Mouse (Mus musculus) embryonic facial prominence, embryonic 15.5 days (tissue): ENCODE measurements at regions not wholly inside any gene's neighbourhood (a gene's known extent, or its start where the extent isn't known, plus 50 kb on each side); places are given as distances from the start of the nearest gene placed in this dataset.
A peak's percentile ranks its signal among the peaks of the same experiment; 100 is the strongest.

Experiments
- ATAC-seq: fragments of 200-750 bp; cut with Nextera tagmentation; 2 replicates; pipeline ENCODE4 v1.8.0; 2017; ENCODE audit warnings: low read depth, moderate TSS enrichment; ENCODE audit not compliant: insufficient number of reproducible peaks, low FRiP score, low TSS enrichment
- H3K27ac ChIP-seq: fragments of 300-500 bp; sonication (generic); replicated peaks from 2 replicates; pipeline ENCODE4 v1.5.1; 2015; ENCODE audit warnings: mild to moderate bottlenecking, inconsistent platforms
- H3K27me3 ChIP-seq: fragments of 300-500 bp; sonication (generic); 2 replicates; pipeline ENCODE4 v1.6.1; 2015; ENCODE audit warnings: inconsistent platforms
- H3K36me3 ChIP-seq: fragments of 300-500 bp; sonication (generic); 2 replicates; pipeline ENCODE4 v1.6.1; 2015; ENCODE audit warnings: mild to moderate bottlenecking, inconsistent platforms
- H3K4me1 ChIP-seq: fragments of 300-500 bp; sonication (generic); 2 replicates; pipeline ENCODE4 v1.6.1; 2015; ENCODE audit warnings: inconsistent platforms
- H3K4me2 ChIP-seq: fragments of 300-500 bp; sonication (generic); replicated peaks from 2 replicates; pipeline ENCODE4 v1.6.1; 2015; ENCODE audit warnings: mild to moderate bottlenecking, inconsistent platforms
- H3K4me3 ChIP-seq: fragments of 300-500 bp; sonication (generic); replicated peaks from 2 replicates; pipeline ENCODE4 v1.5.1; 2015; ENCODE audit warnings: mild to moderate bottlenecking, inconsistent platforms
- H3K9ac ChIP-seq: fragments of 300-500 bp; sonication (generic); 2 replicates; pipeline ENCODE4 v1.6.1; 2015; ENCODE audit warnings: inconsistent platforms
- H3K9me3 ChIP-seq: fragments of 300-500 bp; sonication (generic); replicated peaks from 2 replicates; pipeline ENCODE4 v1.6.1; 2016; ENCODE audit warnings: inconsistent platforms
- WGBS: fragments of 180-500 bp; shearing (Covaris S2); methylation state at CpG from one replicate; pipeline ENCODE4 v1.1.7; 2015; 5-methylcytosine and 5-hydroxymethylcytosine counted together

GRCm38 (mm10) chr16:21320284-21320683 lies 102.6 kb upstream of the Vps8 start:
- Histone ChIP-seq H3K4me2 (no peak overlapping the region), H3K36me3 (no peaks in the 10 kb centered on the region), H3K9ac (no peak overlapping the region), H3K9me3 (no peaks in the 10 kb centered on the region), H3K27me3 (no peaks in the 10 kb centered on the region), H3K4me3 (no peak overlapping the region), H3K27ac (peak overlapping the region; percentile 93; the same call in 1 of the 2 replicates), H3K4me1 (peaks cover 68% of the 10 kb centered on the region)
- ATAC-seq, result no peak
- WGBS, result 75% methylated on average over 2 of the region's 2 CpGs

GRCm38 (mm10) chr16:21321188-21322070 lies 101.5 kb upstream of the Vps8 start:
- 19% methylated on average over 18 of the region's 18 CpGs for WGBS
- Histone ChIP-seq H3K27ac (peak overlapping the region; percentile 93), H3K4me2 (peak overlapping the region; percentile 27; the same call in 1 of the 2 replicates), H3K4me1 (peaks cover 58% of the 10 kb centered on the region), H3K9me3 (no peaks in the 10 kb centered on the region), H3K27me3 (no peaks in the 10 kb centered on the region), H3K4me3 (no peak overlapping the region), H3K9ac (no peak overlapping the region), H3K36me3 (no peaks in the 10 kb centered on the region)
- ATAC-seq, result peak; percentile 48

DNA sequence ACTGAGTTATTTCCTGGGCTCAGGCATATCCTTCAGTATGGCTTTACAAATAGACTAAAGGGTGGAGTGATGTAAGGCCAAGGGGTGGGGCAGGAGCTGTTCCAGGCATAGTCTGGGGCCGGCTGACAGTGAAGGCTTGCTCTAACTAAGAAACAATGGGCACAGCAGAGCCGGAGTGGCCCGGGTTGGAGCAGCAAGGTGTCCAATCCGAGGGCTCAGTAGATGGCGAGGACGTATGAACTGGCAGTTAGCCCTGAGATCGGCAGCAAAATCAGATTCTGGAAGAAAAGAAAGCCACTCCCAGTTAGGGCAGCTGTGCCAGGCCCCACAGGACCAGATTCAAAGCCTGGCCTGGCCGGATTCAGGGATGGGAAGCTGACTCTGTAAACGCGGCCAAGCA lies 100.5 kb upstream of the Vps8 start:
- peaks cover 56% of the 10 kb centered on the region for H3K4me1 ChIP-seq
- H3K27me3 ChIP-seq, result no peaks in the 10 kb centered on the region
- no peak overlapping the region for H3K9ac ChIP-seq
- H3K27ac ChIP-seq, result peak overlapping the region; percentile 93
- WGBS, result 38% methylated on average over 10 of the region's 10 CpGs
- no peaks in the 10 kb centered on the region for H3K9me3 ChIP-seq
- no peak overlapping the region for H3K4me3 ChIP-seq
- peak; percentile 81 for ATAC-seq
- H3K36me3 ChIP-seq, result no peaks in the 10 kb centered on the region
- 0 out of 2 replicates have a peak overlapping the region, but pooled peaks have one; percentile 17 for H3K4me2 ChIP-seq

- Histone ChIP-seq H3K36me3 (no peaks in the 10 kb centered on the region), H3K4me2 (no peak overlapping the region), H3K9me3 (no peaks in the 10 kb centered on the region), H3K9ac (no peak overlapping the region), H3K27me3 (no peaks in the 10 kb centered on the region), H3K4me3 (no peak overlapping the region), H3K4me1 (peaks cover 47% of the 10 kb centered on the region), H3K27ac (no peak overlapping the region)
- 64% methylated on average over 3 of the region's 3 CpGs for WGBS
- no peak for ATAC-seq
These were observed 99.4 kb upstream of the Vps8 start for GRCm38 (mm10) chr16:21323446-21324034.

GRCm38 (mm10) chr16:21327969-21328368 lies 94.9 kb upstream of the Vps8 start:
- no peak overlapping the region for H3K27ac ChIP-seq
- H3K4me3 ChIP-seq, result no peak overlapping the region
- no peak overlapping the region for H3K9ac ChIP-seq
- 89% methylated on average over 4 of the region's 4 CpGs for WGBS
- no peak overlapping the region for H3K4me2 ChIP-seq
- no peak for ATAC-seq
- no peaks in the 10 kb centered on the region for H3K27me3 ChIP-seq
- H3K9me3 ChIP-seq, result no peaks in the 10 kb centered on the region
- peaks cover 20% of the 10 kb centered on the region for H3K4me1 ChIP-seq
- H3K36me3 ChIP-seq, result no peaks in the 10 kb centered on the region

DNA sequence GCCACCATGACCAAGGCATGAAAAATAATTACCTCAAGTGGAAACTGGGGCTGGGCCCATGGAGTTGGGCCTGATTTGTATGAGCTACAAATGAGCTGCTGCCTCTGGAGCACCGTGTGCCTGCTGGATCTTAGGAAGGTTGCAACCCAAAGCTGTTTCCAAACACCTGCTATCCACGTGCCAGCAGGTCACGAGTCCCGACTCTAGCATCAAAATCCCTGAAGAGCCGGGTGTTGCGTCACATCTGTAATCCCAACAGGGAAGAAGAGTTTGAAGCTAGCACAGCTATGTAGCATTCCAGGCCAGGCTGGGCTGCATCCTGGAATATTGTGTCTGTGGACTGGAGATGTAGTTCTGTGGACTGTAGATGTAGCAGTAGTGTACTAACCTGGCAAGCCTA lies 93.7 kb upstream of the Vps8 start:
- H3K9ac ChIP-seq, result no peak overlapping the region
- H3K36me3 ChIP-seq, result no peaks in the 10 kb centered on the region
- H3K4me2 ChIP-seq, result no peak overlapping the region
- ATAC-seq, result no peak
- no peaks in the 10 kb centered on the region for H3K9me3 ChIP-seq
- H3K4me1 ChIP-seq, result peaks cover 20% of the 10 kb centered on the region
- H3K27ac ChIP-seq, result no peak overlapping the region
- 64% methylated on average over 6 of the region's 6 CpGs for WGBS
- no peak overlapping the region for H3K4me3 ChIP-seq
- H3K27me3 ChIP-seq, result no peaks in the 10 kb centered on the region

- 0 out of 2 replicates have a peak overlapping the region, but pooled peaks have one; percentile 5 for H3K4me2 ChIP-seq
- H3K4me1 ChIP-seq, result peaks cover 20% of the 10 kb centered on the region
- WGBS, result 79% methylated on average over 5 of the region's 5 CpGs
- no peaks in the 10 kb centered on the region for H3K36me3 ChIP-seq
- H3K9ac ChIP-seq, result no peak overlapping the region
- H3K4me3 ChIP-seq, result no peak overlapping the region
- H3K27ac ChIP-seq, result no peak overlapping the region
- no peaks in the 10 kb centered on the region for H3K27me3 ChIP-seq
- H3K9me3 ChIP-seq, result no peaks in the 10 kb centered on the region
- no peak for ATAC-seq
These were observed 91.7 kb upstream of the Vps8 start for GRCm38 (mm10) chr16:21331229-21331628.

- Histone ChIP-seq H3K9me3 (no peaks in the 10 kb centered on the region), H3K4me2 (peak overlapping the region; percentile 55), H3K36me3 (no peaks in the 10 kb centered on the region), H3K4me1 (peaks cover 30% of the 10 kb centered on the region), H3K9ac (peak overlapping the region; percentile 49; the same call in 1 of the 2 replicates), H3K27me3 (no peaks in the 10 kb centered on the region), H3K4me3 (peak overlapping the region; percentile 58), H3K27ac (peak overlapping the region; percentile 90)
- WGBS, result 48% methylated on average over 7 of the region's 7 CpGs
- ATAC-seq, result no peak
These were observed 90.5 kb upstream of the Vps8 start for GRCm38 (mm10) chr16:21332411-21332810.

- H3K4me2 ChIP-seq, result peak overlapping the region; percentile 55
- H3K9me3 ChIP-seq, result no peaks in the 10 kb centered on the region
- H3K27me3 ChIP-seq, result no peaks in the 10 kb centered on the region
- 1% methylated on average over 14 of the region's 14 CpGs for WGBS
- H3K36me3 ChIP-seq, result no peaks in the 10 kb centered on the region
- peaks cover 35% of the 10 kb centered on the region for H3K4me1 ChIP-seq
- H3K27ac ChIP-seq, result peak overlapping the region; percentile 90
- no peak for ATAC-seq
- peak overlapping the region; percentile 49 for H3K9ac ChIP-seq
- H3K4me3 ChIP-seq, result peak overlapping the region; percentile 58
These were observed 90.1 kb upstream of the Vps8 start for GRCm38 (mm10) chr16:21332862-21333222.

DNA sequence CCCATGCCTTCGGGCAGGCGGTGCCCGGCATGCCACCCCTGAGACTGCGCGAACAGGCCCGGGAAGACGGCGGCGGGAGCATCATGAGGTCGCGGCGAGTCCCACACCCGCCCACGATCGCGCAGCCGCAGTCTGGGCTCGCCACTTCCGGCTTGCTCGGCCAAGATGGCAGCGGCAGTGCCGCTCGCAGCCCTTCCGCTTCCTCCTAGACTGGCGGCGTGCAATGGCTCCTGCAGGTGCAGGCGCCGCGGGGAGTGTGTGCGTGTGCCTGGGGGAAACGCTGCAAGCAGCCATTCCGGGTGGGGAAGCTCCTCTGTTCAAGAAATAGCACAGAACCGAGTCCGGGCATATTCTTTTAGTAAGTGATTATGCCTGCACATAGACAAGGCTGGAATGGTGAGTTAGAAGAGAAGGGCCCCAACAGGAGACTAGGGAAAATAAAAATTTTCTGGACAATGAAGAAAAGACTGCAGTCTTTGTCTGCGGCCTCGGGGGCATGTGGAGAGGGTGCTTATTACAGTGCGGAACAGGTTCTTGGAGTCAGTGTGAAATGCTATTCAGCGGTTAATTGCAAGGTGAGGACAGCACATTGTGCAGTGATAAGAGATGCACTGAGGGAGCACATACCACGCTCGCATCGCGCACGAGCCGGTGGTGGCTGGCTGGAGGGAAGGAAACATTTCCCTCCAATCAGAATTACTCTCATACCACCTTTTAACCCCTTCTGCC lies 89.5 kb upstream of the Vps8 start:
- ATAC-seq, result peak; percentile 90
- Histone ChIP-seq H3K9ac (peak overlapping the region; percentile 50), H3K36me3 (no peaks in the 10 kb centered on the region), H3K4me2 (peak overlapping the region; percentile 55), H3K9me3 (no peaks in the 10 kb centered on the region), H3K4me3 (peak overlapping the region; percentile 58), H3K4me1 (peaks cover 39% of the 10 kb centered on the region), H3K27ac (peak overlapping the region; percentile 90), H3K27me3 (no peaks in the 10 kb centered on the region)
- 1% methylated on average over 44 of the region's 44 CpGs for WGBS

DNA sequence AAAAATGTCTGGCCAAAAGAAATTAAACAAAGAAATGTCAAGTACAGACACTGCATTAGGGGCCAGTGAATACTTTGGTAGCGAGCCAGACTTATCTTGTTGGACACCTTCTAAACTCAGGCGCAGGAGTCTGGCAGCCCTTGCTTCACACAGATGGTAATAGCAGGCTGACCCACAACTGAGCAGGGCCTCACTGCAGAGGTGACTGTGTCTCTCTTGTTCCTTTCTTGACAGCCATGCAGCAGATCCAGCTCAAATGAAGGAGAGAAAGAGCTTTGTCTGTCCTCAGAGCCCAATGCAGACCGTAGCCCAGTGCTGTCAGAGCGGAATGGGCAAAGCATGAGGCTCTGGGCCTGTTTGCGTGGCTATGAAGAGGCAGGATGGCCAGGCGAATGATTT lies 83.9 kb upstream of the Vps8 start:
- Histone ChIP-seq H3K9ac (no peak overlapping the region), H3K4me3 (no peak overlapping the region), H3K4me2 (peak overlapping the region; percentile 6; the same call in 1 of the 2 replicates), H3K36me3 (no peaks in the 10 kb centered on the region), H3K4me1 (peaks cover 42% of the 10 kb centered on the region), H3K27ac (peak overlapping the region; percentile 96), H3K27me3 (no peaks in the 10 kb centered on the region), H3K9me3 (no peaks in the 10 kb centered on the region)
- ATAC-seq, result peak; percentile 22; the same call in 1 of the 2 replicates
- 35% methylated on average over 6 of the region's 6 CpGs for WGBS
